Mouse (Mus musculus): ENCODE results near the gene Lpin2. TPM values are rescaled to one million over a fixed set of nuclear protein-coding genes. Genes with fewer than 3 reads are reported as not detected.
A peak's percentile ranks its signal among the peaks of the same experiment; 100 is the strongest.

The Lpin2 gene
- polyA plus RNA-seq, 1 experiment from 2014 or later = 17.1 TPM

GRCm38 (mm10) chr17:71234041-71234594 lies 51.8 kb downstream of the Lpin2 start:
- no peak overlapping the region for H3K9ac ChIP-seq
- no peaks in the 10 kb centered on the region for H3K9me3 ChIP-seq
- H3K4me1 ChIP-seq = peaks cover 15% of the 10 kb centered on the region
- no peak overlapping the region for H3K4me2 ChIP-seq
- no peaks in the 10 kb centered on the region for H3K27me3 ChIP-seq (replicated peaks)
- H3K4me3 ChIP-seq = no peak overlapping the region
- ATAC-seq (ENCODE audit: extremely low read depth, insufficient number of reproducible peaks, low FRiP score, low TSS enrichment) = no peak
- H3K27ac ChIP-seq (replicated peaks) = 0 out of 2 replicates have a peak overlapping the region, but pooled peaks have one; percentile 48
- 79% methylated on average over 12 of the region's 12 CpGs for WGBS
- peaks cover 69% of the 10 kb centered on the region for H3K36me3 ChIP-seq

- peaks cover 16% of the 10 kb centered on the region for H3K4me1 ChIP-seq
- H3K9ac ChIP-seq = no peak overlapping the region
- no peak overlapping the region for H3K4me3 ChIP-seq
- H3K36me3 ChIP-seq = peaks cover 78% of the 10 kb centered on the region
- no peaks in the 10 kb centered on the region for H3K9me3 ChIP-seq
- peak overlapping the region; percentile 53; the same call in 1 of the 2 replicates for H3K27ac ChIP-seq (replicated peaks)
- H3K4me2 ChIP-seq = 0 out of 2 replicates have a peak overlapping the region, but pooled peaks have one; percentile 3
- 70% methylated on average over 12 of the region's 12 CpGs for WGBS
- ATAC-seq (ENCODE audit: extremely low read depth, insufficient number of reproducible peaks, low FRiP score, low TSS enrichment) = peak; percentile 82
- no peaks in the 10 kb centered on the region for H3K27me3 ChIP-seq (replicated peaks)
These were observed 53.0 kb downstream of the Lpin2 start for GRCm38 (mm10) chr17:71235229-71235958.

GRCm38 (mm10) chr17:71238494-71238893 lies 56.1 kb downstream of the Lpin2 start:
- Histone ChIP-seq H3K4me3 (no peak overlapping the region), H3K9ac (no peak overlapping the region), H3K4me2 (no peak overlapping the region), H3K27ac (replicated peaks) (no peak overlapping the region), H3K36me3 (peaks cover 85% of the 10 kb centered on the region), H3K4me1 (peaks cover 13% of the 10 kb centered on the region), H3K9me3 (no peaks in the 10 kb centered on the region), H3K27me3 (replicated peaks) (no peaks in the 10 kb centered on the region)
- WGBS = 81% methylated on average over 7 of the region's 7 CpGs
- no peak for ATAC-seq (ENCODE audit: extremely low read depth, insufficient number of reproducible peaks, low FRiP score, low TSS enrichment)

DNA sequence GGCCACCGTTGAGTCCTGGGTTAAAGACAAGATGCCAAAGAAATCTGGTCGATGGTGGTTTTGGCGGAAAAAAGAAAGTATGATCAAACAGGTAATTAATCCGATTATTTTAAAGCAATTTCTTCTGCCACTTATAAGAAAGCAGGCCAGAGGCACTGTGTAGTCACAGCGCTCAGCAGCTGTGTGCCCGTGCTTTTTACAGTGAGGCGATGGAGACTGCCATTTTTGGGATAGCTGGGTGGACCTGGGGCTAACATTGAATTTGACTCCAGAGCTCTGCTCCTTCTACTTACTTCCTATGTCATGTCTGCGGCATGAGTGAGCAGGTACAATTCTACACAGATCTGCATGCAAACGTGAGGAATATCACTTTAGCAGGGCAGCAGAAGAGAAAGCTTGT lies 58.5 kb downstream of the Lpin2 start:
- no peak overlapping the region for H3K9ac ChIP-seq
- no peak overlapping the region for H3K4me2 ChIP-seq
- H3K9me3 ChIP-seq = no peaks in the 10 kb centered on the region
- no peak for ATAC-seq (ENCODE audit: extremely low read depth, insufficient number of reproducible peaks, low FRiP score, low TSS enrichment)
- H3K27me3 ChIP-seq (replicated peaks) = no peaks in the 10 kb centered on the region
- H3K36me3 ChIP-seq = peaks cover 92% of the 10 kb centered on the region
- WGBS = 86% methylated on average over 9 of the region's 9 CpGs
- no peak overlapping the region for H3K4me3 ChIP-seq
- H3K4me1 ChIP-seq = peaks cover 2% of the 10 kb centered on the region; the same call in 1 of the 2 replicates
- no peak overlapping the region for H3K27ac ChIP-seq (replicated peaks)

DNA sequence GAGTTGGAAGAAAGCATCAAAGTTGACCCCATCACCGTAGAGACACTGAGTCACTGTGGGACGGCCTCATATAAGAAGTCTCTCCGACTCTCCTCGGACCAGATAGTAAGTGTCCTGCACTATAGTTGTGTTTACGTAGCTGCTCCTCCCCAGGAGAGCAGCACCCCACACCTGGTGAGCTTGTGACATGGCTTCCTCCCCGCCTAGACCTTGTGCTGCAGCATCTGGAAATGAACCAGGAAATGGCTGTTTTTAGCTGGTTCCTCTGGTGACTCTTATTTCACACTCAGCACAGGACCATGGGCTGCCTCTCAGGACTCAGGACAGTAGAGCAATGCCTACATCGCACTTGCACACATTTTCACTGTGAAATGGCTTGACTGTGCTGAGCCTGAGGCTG lies 60.3 kb downstream of the Lpin2 start:
- Histone ChIP-seq H3K4me2 (no peak overlapping the region), H3K9ac (no peak overlapping the region), H3K4me1 (peaks cover 7% of the 10 kb centered on the region), H3K27ac (replicated peaks) (no peak overlapping the region), H3K9me3 (no peaks in the 10 kb centered on the region), H3K36me3 (peaks cover 96% of the 10 kb centered on the region), H3K27me3 (replicated peaks) (no peaks in the 10 kb centered on the region), H3K4me3 (no peak overlapping the region)
- WGBS = 87% methylated on average over 7 of the region's 7 CpGs
- no peak for ATAC-seq (ENCODE audit: extremely low read depth, insufficient number of reproducible peaks, low FRiP score, low TSS enrichment)

DNA sequence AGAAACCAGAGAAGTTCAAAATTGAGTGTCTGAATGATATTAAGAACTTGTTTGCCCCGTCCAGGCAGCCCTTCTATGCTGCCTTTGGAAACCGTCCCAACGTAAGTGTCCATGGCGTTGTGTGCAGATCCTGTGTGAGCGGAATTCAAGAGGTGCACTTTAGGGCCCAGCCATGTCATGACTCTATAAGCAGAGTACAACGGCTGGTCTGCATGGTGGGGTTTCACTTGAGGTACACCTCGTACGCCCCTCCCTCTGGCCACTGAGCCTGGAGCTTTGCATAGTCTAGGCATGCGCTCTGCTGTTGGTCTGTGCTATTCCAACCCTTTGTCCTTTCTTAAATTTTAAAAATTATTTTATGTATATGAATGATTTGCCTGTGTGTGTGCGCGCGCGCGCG lies 62.8 kb downstream of the Lpin2 start:
- no peak for ATAC-seq (ENCODE audit: extremely low read depth, insufficient number of reproducible peaks, low FRiP score, low TSS enrichment)
- Histone ChIP-seq H3K4me3 (no peak overlapping the region), H3K4me1 (peaks cover 30% of the 10 kb centered on the region), H3K9me3 (no peaks in the 10 kb centered on the region), H3K9ac (no peak overlapping the region), H3K4me2 (no peak overlapping the region), H3K36me3 (peaks cover 85% of the 10 kb centered on the region), H3K27me3 (replicated peaks) (no peaks in the 10 kb centered on the region), H3K27ac (replicated peaks) (no peak overlapping the region)
- 96% methylated on average over 15 of the region's 15 CpGs for WGBS

- Histone ChIP-seq H3K4me1 (peaks cover 39% of the 10 kb centered on the region), H3K4me3 (no peak overlapping the region), H3K9me3 (no peaks in the 10 kb centered on the region), H3K27me3 (replicated peaks) (no peaks in the 10 kb centered on the region), H3K36me3 (peaks cover 78% of the 10 kb centered on the region), H3K27ac (replicated peaks) (no peak overlapping the region), H3K9ac (no peak overlapping the region), H3K4me2 (no peak overlapping the region)
- 90% methylated on average over 4 of the region's 4 CpGs for WGBS
- ATAC-seq (ENCODE audit: extremely low read depth, insufficient number of reproducible peaks, low FRiP score, low TSS enrichment) = no peak
These were observed 63.7 kb downstream of the Lpin2 start for GRCm38 (mm10) chr17:71246022-71246421.

- Histone ChIP-seq H3K9me3 (no peaks in the 10 kb centered on the region), H3K27me3 (replicated peaks) (no peaks in the 10 kb centered on the region), H3K36me3 (peaks cover 57% of the 10 kb centered on the region), H3K9ac (peak overlapping the region; percentile 57; the same call in 1 of the 2 replicates), H3K27ac (replicated peaks) (peak overlapping the region; percentile 89), H3K4me1 (peaks cover 68% of the 10 kb centered on the region), H3K4me3 (no peak overlapping the region), H3K4me2 (peak overlapping the region; percentile 39; the same call in 1 of the 2 replicates)
- 45% methylated on average over 6 of the region's 6 CpGs for WGBS
- ATAC-seq (ENCODE audit: extremely low read depth, insufficient number of reproducible peaks, low FRiP score, low TSS enrichment) = 0 out of 2 replicates have a peak, but pooled peaks have one; percentile 39
These were observed 66.6 kb downstream of the Lpin2 start for GRCm38 (mm10) chr17:71248963-71249362.

GRCm38 (mm10) chr17:71250046-71250445 lies 67.7 kb downstream of the Lpin2 start:
- 75% methylated on average over 2 of the region's 2 CpGs for WGBS
- Histone ChIP-seq H3K27ac (replicated peaks) (peak overlapping the region; percentile 89), H3K4me1 (peaks cover 79% of the 10 kb centered on the region)

GRCm38 (mm10) chr17:71250819-71251600 lies 68.7 kb downstream of the Lpin2 start:
- ATAC-seq (ENCODE audit: extremely low read depth, insufficient number of reproducible peaks, low FRiP score, low TSS enrichment) = no peak
- H3K4me2 ChIP-seq = peak overlapping the region; percentile 10; the same call in 1 of the 2 replicates
- 55% methylated on average over 16 of the region's 16 CpGs for WGBS

More at GRCm38 (mm10) chr17:71250046-71250445, 67.7 kb downstream of the Lpin2 start:
- Histone ChIP-seq H3K36me3 (peaks cover 46% of the 10 kb centered on the region), H3K27me3 (replicated peaks) (no peaks in the 10 kb centered on the region), H3K4me3 (no peak overlapping the region), H3K4me2 (no peak overlapping the region), H3K9ac (no peak overlapping the region), H3K9me3 (no peaks in the 10 kb centered on the region)
- no peak for ATAC-seq (ENCODE audit: extremely low read depth, insufficient number of reproducible peaks, low FRiP score, low TSS enrichment)

GRCm38 (mm10) chr17:71251601-71252001 lies 69.2 kb downstream of the Lpin2 start:
- Histone ChIP-seq H3K27ac (replicated peaks) (peak overlapping the region; percentile 89), H3K4me3 (no peak overlapping the region), H3K36me3 (peaks cover 38% of the 10 kb centered on the region), H3K27me3 (replicated peaks) (no peaks in the 10 kb centered on the region), H3K9ac (peak overlapping the region; percentile 50), H3K4me2 (no peak overlapping the region), H3K9me3 (no peaks in the 10 kb centered on the region), H3K4me1 (peaks cover 93% of the 10 kb centered on the region)
- ATAC-seq (ENCODE audit: extremely low read depth, insufficient number of reproducible peaks, low FRiP score, low TSS enrichment) = no peak
- 33% methylated on average over 6 of the region's 6 CpGs for WGBS

More at GRCm38 (mm10) chr17:71250819-71251600, 68.7 kb downstream of the Lpin2 start:
- H3K9ac ChIP-seq = peak overlapping the region; percentile 50
- no peaks in the 10 kb centered on the region for H3K9me3 ChIP-seq
- no peaks in the 10 kb centered on the region for H3K27me3 ChIP-seq (replicated peaks)
- H3K36me3 ChIP-seq = peaks cover 40% of the 10 kb centered on the region
- no peak overlapping the region for H3K4me3 ChIP-seq
- peak overlapping the region; percentile 89 for H3K27ac ChIP-seq (replicated peaks)
- peaks cover 87% of the 10 kb centered on the region for H3K4me1 ChIP-seq
